Mouse (Mus musculus) ES-E14 (cell line): ENCODE results near the gene Cd40lg. TPM values are rescaled to one million over a fixed set of nuclear protein-coding genes. Genes with fewer than 3 reads are reported as not detected.

ENCODE experiments used
- DNase-seq: peaks from one replicate; pipeline ENCODE4 v3.0.0-alpha.2; 2013; ENCODE audit warnings: low read depth, low spot score
- H3K27ac ChIP-seq: 2 replicates; pipeline ENCODE4 v1.5.1; 2012; ENCODE audit warnings: low read depth, mild to moderate bottlenecking, low read length, moderate library complexity, mixed read lengths; ENCODE audit not compliant: poor library complexity, insufficient read depth, severe bottlenecking
- H3K36me3 ChIP-seq: 2 replicates; pipeline ENCODE4 v1.6.1; 2012; ENCODE audit warnings: mild to moderate bottlenecking, low read length, moderate library complexity, mixed read lengths; ENCODE audit not compliant: control insufficient read depth, poor library complexity, insufficient read depth, severe bottlenecking
- H3K4me1 ChIP-seq, 2 experiments: fragments of 150-350 bp in 1 of 2; sonication (generic) in 1 of 2; 2 replicates each; pipeline ENCODE4 v1.6.1; 2012; ENCODE audit warnings: low read length in 2 of 2, mild to moderate bottlenecking in 1 of 2, mixed read lengths in 1 of 2; ENCODE audit not compliant: control insufficient read depth in 2 of 2, insufficient read depth in 2 of 2, poor library complexity in 1 of 2
- H3K4me3 ChIP-seq, 2 experiments: fragments of 150-350 bp in 1 of 2; sonication (generic) in 1 of 2; 2 replicates each; pipeline ENCODE4 v1.5.1; 2012; ENCODE audit warnings: low read length in 2 of 2, low read depth in 1 of 2, mild to moderate bottlenecking in 1 of 2, mixed read lengths in 1 of 2; ENCODE audit not compliant: insufficient read depth in 1 of 2, poor library complexity in 1 of 2, severe bottlenecking in 1 of 2
- H3K9ac ChIP-seq: 2 replicates; pipeline ENCODE4 v1.6.1; 2012; ENCODE audit warnings: low read depth, mild to moderate bottlenecking, low read length, mixed read lengths; ENCODE audit not compliant: poor library complexity, insufficient read depth, severe bottlenecking
- H3K9me3 ChIP-seq: fragments of 150-350 bp; sonication (generic); 2 replicates; pipeline ENCODE4 v1.6.1; 2012; ENCODE audit warnings: low read depth, mild to moderate bottlenecking, low read length; ENCODE audit not compliant: control insufficient read depth, insufficient read depth
- CHD2 ChIP-seq: IDR thresholded peaks from 2 replicates; pipeline ENCODE4 v1.6.1; 2014; ENCODE audit warnings: mild to moderate bottlenecking, low read depth, low read length, inconsistent platforms
- HCFC1 ChIP-seq: IDR thresholded peaks from 2 replicates; pipeline ENCODE4 v1.6.1; 2012; ENCODE audit warnings: low read length, inconsistent platforms, borderline replicate concordance; ENCODE audit not compliant: insufficient read depth
- MAFK ChIP-seq: IDR thresholded peaks from 2 replicates; pipeline ENCODE4 v1.6.1; 2014; ENCODE audit warnings: mild to moderate bottlenecking, low read depth, low read length, inconsistent platforms; ENCODE audit not compliant: insufficient read depth
- ZC3H11A ChIP-seq: IDR thresholded peaks from 2 replicates; pipeline ENCODE4 v1.6.1; 2012; ENCODE audit warnings: low read depth, mild to moderate bottlenecking, inconsistent platforms, low read length, borderline replicate concordance
- ZNF384 ChIP-seq: IDR thresholded peaks from 2 replicates; pipeline ENCODE4 v1.6.1; 2012; ENCODE audit warnings: low read depth, low read length, inconsistent platforms
- in situ Hi-C, 2 experiments: fragments of 600-800 bp; cut with MboI; formaldehyde crosslinking; loops; one replicate each; pipeline ENCODE4 v1.15.1; 2025; ENCODE audit warnings: low sequenced_read_pairs in 2 of 2, inconsistent platforms in 1 of 2; ENCODE audit not compliant: unreplicated experiment in 2 of 2
- total RNA-seq: library from RNA; depleted of rRNA; stranded (reverse); fragments of 300-350 nt; gene quantifications from 2 replicates; pipeline ENCODE4 v1.2.3, GENCODE M21; 2012

Cd40lg gene
- total RNA-seq, 1 experiment: not detected

DNA sequence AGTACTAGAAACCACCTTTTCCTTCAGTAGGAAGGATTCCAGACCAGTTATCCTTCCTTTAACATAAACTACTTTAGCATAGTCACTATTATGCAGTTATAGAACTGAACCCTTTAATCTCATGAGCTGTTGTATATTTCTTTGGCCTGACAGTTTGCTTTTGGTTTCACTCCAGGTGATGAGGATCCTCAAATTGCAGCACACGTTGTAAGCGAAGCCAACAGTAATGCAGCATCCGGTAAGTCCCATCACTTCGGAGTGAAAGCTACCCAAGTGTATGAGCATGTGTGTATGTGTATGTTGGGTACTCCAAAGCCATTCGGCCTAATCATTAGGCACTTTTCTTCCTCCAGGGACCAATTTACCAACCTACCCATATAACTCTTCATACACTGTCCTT is 7.6 kb downstream of the Cd40lg start:
- in situ Hi-C loops: no loop called here
- H3K27ac ChIP-seq: no peak overlapping the region
- H3K9ac ChIP-seq: no peak overlapping the region
- no peak overlapping the region for H3K4me3 ChIP-seq
- no peaks in the 10 kb centered on the region for H3K36me3 ChIP-seq
- no peak for TF ChIP-seq ZC3H11A
- TF ChIP-seq MAFK: no peak
- H3K4me1 ChIP-seq: no peaks in the 10 kb centered on the region
- DNase-seq: no peak
- H3K9me3 ChIP-seq: no peaks in the 10 kb centered on the region

DNA sequence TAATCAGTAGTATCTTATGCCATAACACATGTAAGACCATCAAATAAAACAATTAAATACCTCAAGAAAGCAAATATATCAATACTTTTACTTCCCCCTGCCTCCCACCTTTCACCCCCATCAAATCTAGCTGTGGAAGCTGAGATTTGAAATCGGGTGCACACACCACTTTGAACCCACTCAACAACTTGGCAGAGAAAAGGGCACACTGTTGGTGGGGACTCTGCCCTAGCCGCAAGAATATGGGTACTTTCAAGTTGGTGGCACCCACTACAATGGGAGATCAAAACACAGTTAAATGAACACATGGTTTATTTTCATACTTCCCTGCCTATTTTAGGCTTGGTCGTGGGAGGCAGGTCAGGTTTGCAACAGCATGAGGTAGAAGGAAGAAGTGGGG is 9.9 kb downstream of the Cd40lg start:
- in situ Hi-C loops: no loop called here
- TF ChIP-seq MAFK: no peak
- TF ChIP-seq ZC3H11A: no peak
- TF ChIP-seq HCFC1: no peak
- no peak for TF ChIP-seq ZNF384
- TF ChIP-seq CHD2: no peak

GRCm38 (mm10) chrX:57223301-57223700 is 11.4 kb downstream of the Cd40lg start:
- no peaks in the 10 kb centered on the region for H3K4me1 ChIP-seq
- H3K9ac ChIP-seq: no peak overlapping the region
- no peak for TF ChIP-seq CHD2
- H3K4me3 ChIP-seq: no peak overlapping the region
- no peak for DNase-seq
- in situ Hi-C loops: no loop called here
- no peaks in the 10 kb centered on the region for H3K36me3 ChIP-seq
- H3K9me3 ChIP-seq: no peaks in the 10 kb centered on the region
- no peak overlapping the region for H3K27ac ChIP-seq

More for the DNA sequence above, 9.9 kb downstream of the Cd40lg start:
- no peaks in the 10 kb centered on the region for H3K4me1 ChIP-seq
- H3K36me3 ChIP-seq: no peaks in the 10 kb centered on the region
- no peak for DNase-seq
- no peak overlapping the region for H3K4me3 ChIP-seq
- H3K9ac ChIP-seq: no peak overlapping the region
- no peak overlapping the region for H3K27ac ChIP-seq
- no peaks in the 10 kb centered on the region for H3K9me3 ChIP-seq

- DNase-seq: no peak
- Histone ChIP-seq H3K4me3 (no peak overlapping the region), H3K4me1 (no peaks in the 10 kb centered on the region), H3K36me3 (no peaks in the 10 kb centered on the region), H3K27ac (no peak overlapping the region), H3K9me3 (no peaks in the 10 kb centered on the region), H3K9ac (no peak overlapping the region)
- in situ Hi-C loops: no loop called here
- TF ChIP-seq ZNF384 (no peak), CHD2 (no peak), MAFK (no peak), HCFC1 (no peak), ZC3H11A (no peak)
Observed at GRCm38 (mm10) chrX:57228178-57228577, 16.2 kb downstream of the Cd40lg start.

- Histone ChIP-seq H3K4me3 (no peak overlapping the region), H3K27ac (no peak overlapping the region), H3K36me3 (no peaks in the 10 kb centered on the region), H3K4me1 (no peaks in the 10 kb centered on the region), H3K9me3 (no peaks in the 10 kb centered on the region), H3K9ac (no peak overlapping the region)
- no peak for TF ChIP-seq MAFK
- no peak for DNase-seq
- in situ Hi-C loops: no loop called here
Observed at GRCm38 (mm10) chrX:57233596-57233995, 21.7 kb downstream of the Cd40lg start.
